Mouse (Mus musculus): Measurements from ENCODE around the gene Gpr132.

Gpr132 gene

GRCm38 (mm10) chr12:112868178-112869087, at the start of gene Gpr132:
Gpr132 (minus strand) TSS chr12:112868228.
- DNase-seq = no peak

DNA sequence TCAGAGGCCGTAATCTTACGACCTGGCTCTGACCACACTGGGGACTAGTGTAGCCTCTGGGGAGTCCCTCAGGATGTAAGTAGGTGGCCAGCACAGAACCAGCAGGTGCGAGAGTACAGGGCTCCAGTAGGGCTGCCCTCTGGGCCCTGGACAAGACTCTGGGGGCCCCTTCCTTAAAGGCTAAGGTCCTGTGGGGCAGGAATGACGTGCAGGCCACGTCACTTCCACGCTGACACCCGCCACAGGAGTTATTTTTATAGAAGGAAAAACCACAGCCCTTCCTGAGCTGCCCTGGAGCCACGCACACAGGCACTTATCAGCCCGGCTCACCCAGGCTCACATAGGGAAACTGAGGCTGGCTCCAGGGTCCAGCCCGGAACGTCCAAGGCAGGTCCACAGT, 49.5 kb upstream of the Gpr132 start:
- DNase-seq = no peak

- no peak for DNase-seq
Observed at GRCm38 (mm10) chr12:112916698-112917400, 48.8 kb upstream of the Gpr132 start.

- no peak for DNase-seq
Observed at GRCm38 (mm10) chr12:112915587-112915986, 47.6 kb upstream of the Gpr132 start.

GRCm38 (mm10) chr12:112914527-112914926, 46.5 kb upstream of the Gpr132 start:
- DNase-seq = no peak

GRCm38 (mm10) chr12:112912951-112913745, 45.1 kb upstream of the Gpr132 start:
- no peak for DNase-seq

DNA sequence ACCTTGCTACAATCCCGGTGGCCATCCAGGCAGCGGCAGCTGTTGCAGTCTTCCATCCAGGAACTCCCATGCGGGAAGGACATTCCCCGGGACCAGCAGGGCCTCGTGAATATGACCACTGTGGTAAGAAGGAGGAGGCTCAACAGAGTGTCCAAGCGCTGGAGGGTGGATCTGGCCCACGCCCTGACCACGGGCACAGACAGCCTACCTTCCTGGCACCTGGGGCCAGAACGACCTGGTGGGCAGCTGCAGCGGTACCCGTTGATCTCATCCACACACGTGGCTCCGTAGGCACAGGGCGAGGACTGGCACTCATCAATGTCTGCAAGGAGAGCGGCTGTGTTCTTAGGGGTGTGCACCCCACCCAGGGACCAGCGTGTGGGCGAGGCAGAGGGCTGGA, 43.7 kb upstream of the Gpr132 start:
- no peak for DNase-seq

DNA sequence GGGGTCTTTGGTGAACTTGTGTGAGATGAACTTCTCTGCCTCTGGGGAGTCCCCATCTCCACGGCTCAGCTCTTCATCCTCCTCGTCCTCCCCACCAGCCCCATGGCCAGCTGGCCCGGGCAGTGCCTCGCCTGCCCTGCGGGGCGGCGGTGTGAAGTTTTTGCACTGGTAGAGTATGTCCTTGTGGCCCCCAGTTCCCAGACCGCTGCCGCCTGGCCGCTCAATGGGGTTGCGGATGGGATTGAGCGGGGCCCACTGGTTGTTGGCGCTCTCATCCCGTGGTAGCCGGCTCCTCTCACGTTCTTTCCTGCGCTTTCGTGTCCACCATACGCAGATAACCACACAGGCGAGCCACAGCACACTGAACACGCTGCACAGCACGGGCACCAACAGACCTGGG, 41.0 kb upstream of the Gpr132 start:
- no peak for DNase-seq

DNA sequence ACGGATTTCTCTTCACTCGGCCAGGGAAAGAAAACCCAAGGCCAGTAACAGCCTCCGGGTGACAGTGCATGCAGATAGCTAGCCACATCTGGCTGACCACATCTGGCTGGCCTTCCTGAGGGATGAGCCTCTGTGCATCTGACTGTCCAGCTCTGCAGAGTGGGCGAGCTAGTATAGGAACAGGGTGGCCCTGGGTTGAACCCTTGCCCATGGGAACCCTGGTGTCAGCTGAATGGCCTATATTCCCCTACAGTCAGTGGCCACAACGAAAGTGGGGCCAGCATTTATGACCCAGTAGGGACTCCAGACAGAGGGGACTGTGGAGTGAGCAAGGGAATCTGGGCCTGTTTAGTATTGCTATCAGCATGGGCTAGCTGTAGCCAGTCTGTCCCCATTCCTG, 37.0 kb upstream of the Gpr132 start:
- no peak for DNase-seq

- DNase-seq = no peak
Observed at GRCm38 (mm10) chr12:112903941-112904340, 35.9 kb upstream of the Gpr132 start.

GRCm38 (mm10) chr12:112900641-112901040, 32.6 kb upstream of the Gpr132 start:
- DNase-seq = peak; percentile 82

- DNase-seq = no peak
Observed at GRCm38 (mm10) chr12:112898960-112899359, 30.9 kb upstream of the Gpr132 start.

- no peak for DNase-seq
Observed at GRCm38 (mm10) chr12:112898351-112898750, 30.3 kb upstream of the Gpr132 start.

DNA sequence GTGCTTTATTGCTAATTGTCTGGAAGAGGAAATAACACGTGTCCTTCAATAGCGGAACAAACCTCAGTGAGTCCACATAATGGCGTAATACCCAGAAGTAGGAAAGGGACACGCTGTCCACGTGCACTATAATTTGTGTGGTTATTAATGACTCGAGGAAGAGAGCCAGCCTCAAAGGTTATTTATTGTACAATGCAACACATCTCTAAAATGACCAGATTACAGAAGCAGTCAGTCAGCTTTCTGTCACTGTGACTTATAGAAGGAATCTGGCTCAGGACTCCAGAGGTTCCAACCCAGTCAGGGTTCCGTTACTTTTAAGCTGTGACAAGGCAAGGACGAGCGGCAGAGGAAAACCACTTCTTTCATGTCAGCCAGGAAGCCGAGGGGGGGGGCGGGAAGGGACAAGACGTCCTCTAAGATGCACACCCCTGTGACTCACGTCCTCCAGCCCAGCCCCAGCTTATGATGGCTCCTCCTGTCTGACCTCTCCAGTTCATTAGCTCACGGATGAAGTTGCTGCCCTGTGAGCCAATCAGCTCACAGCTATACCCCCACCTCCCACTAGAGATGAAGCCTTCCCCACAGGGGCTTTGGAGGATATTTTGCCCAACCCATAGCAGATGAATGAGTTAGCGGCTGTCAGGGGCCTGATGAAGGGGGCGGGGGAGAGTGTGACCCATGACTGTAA, 29.6 kb upstream of the Gpr132 start:
- DNase-seq = no peak

GRCm38 (mm10) chr12:112894969-112895368, 26.9 kb upstream of the Gpr132 start:
- no peak for DNase-seq

DNA sequence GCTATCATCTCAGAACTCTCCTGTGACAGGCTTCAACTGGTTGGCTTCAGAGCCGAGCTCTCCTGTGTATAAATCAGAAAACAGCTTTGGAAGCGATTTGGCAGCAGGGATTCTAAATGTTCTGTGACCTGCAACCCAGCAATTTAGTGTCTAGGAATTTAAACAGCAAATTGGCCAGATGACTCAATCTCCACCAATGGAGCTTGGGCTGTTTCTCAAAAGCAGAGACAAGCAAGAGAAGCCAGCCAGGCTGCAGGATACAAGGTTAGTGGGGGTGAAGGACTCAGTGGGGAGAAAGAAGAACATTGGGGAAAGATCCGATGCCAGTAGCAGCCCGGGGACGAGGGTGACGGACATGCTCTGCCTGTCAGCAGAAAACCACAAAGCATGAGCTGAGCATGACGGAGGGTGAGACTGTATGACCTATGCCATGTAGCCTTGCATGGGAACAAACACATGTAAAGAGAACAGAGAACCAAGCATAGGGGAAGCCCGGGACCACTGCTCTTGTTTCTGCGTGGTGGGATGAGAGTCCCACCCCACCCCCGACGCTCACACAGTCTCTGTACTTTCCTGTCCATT, 26.4 kb upstream of the Gpr132 start:
- DNase-seq = no peak

GRCm38 (mm10) chr12:112885465-112885864, 17.4 kb upstream of the Gpr132 start:
- no peak for DNase-seq

DNA sequence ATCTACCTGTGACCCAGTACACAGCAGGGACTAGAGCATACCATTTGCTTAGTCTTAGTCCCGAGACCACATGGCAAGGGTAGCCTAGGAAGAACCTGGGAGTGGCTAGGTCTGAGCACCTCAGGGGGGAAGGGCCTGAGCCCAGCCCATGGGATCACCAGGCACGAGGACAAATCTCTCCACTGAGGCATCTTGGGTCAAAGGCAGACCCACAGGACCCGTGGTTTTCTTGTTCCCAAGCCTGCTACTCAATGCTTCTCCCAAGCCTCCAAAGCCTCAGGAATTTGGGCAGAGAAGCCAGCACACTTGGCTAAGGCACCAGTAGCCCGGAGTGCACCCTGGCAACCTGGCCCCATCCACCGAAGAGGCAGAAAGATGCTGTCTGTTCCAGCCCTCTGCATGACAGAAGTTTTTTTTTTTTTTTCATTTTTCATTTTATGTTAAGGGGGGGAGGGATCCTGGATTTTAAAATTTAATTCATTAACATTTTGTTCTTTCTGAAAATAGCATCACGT, 13.3 kb upstream of the Gpr132 start:
- DNase-seq = no peak

GRCm38 (mm10) chr12:112880661-112881060, 12.6 kb upstream of the Gpr132 start:
- no peak for DNase-seq

DNA sequence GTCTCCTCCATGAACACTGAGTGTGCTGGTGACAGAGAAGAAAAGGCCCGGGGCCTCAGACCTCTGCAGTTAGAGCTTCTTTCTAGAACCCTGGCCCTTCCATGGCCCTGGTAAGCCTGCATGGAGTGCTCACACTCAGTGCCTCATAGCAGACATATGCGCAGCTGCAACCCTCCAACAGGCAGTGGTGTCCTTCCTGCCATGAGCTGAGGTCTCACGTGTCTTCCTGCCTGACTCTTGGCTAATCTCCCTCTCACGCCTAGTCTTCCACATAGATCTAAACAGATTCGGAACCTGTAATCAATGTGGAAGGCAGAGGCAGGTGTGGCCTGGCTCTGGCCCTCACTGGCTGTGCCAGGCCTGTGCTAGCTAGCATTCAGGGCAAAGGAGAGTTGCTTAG, 11.7 kb upstream of the Gpr132 start:
- no peak for DNase-seq

DNA sequence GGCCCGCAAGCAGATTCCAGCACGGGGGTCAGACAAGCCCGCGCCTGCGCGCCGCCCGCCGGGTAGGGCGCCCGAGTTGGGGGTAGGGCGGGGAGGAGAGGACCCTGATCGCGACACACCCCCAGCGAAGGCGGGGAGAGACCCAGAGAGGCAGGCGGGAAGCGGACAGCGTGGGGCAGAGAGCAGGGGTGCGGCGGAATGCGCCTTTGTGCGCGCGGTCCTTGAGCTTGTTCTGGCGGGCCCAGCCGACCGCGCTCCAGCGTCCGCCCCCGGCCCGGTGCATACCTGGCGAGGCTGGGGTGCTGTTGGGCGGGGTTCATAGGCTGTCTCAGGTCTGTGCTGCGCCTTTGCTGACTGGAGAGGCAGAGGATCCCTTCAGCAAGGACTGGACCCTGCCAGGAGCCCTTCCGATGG, 9.6 kb upstream of the Gpr132 start:
- no peak for DNase-seq

DNA sequence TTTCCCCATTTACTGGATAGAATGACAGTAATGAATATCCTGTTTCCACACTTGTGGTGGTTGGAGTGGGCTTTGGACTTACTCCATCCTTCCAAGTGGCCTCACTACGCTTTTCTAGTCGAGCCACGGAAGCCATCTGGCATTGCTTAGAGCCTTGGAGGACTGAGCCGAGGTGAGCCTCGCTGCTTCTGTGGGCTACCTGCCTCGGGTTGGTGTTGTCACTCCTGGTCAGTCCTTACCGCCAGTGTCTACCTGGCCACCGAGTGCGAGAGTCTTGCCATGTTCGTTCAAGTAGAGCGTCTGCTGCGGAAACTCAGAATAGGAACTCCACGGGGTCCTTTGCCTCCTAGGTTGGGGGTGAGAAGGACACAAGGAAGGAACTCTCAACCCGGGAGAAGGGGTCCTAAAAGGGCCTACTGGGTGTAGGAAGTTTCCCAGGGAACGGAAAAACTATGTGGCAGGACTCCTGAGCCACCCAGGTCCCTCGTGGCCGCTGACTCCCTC, 9.1 kb upstream of the Gpr132 start:
- DNase-seq = no peak
